Mouse (Mus musculus): ENCODE results near the gene Kcnmb1. TPM values are rescaled to one million over a fixed set of nuclear protein-coding genes. Genes with fewer than 3 reads are reported as not detected.

Kcnmb1 gene
- polyA plus RNA-seq, 1 experiment from 2014 or later = 0.34 TPM

- no peak for DNase-seq (ENCODE audit: low spot score)
Observed at GRCm38 (mm10) chr11:34000416-34000815, 37.6 kb downstream of the Kcnmb1 start.

- DNase-seq (ENCODE audit: low spot score) = peak; percentile 80
Observed at GRCm38 (mm10) chr11:34001938-34002592, 39.3 kb downstream of the Kcnmb1 start.

GRCm38 (mm10) chr11:34002593-34002965 lies 39.8 kb downstream of the Kcnmb1 start:
- DNase-seq (ENCODE audit: low spot score) = no peak

GRCm38 (mm10) chr11:34007616-34008015 lies 44.8 kb downstream of the Kcnmb1 start:
- DNase-seq (ENCODE audit: low spot score) = no peak

GRCm38 (mm10) chr11:34008214-34008613 lies 45.4 kb downstream of the Kcnmb1 start:
- peak; percentile 73 for DNase-seq (ENCODE audit: low spot score)

- peak; percentile 88 for DNase-seq (ENCODE audit: low spot score)
Observed at GRCm38 (mm10) chr11:34008702-34009101, 45.9 kb downstream of the Kcnmb1 start.

- DNase-seq (ENCODE audit: low spot score) = peak; percentile 69
Observed at GRCm38 (mm10) chr11:34009316-34010087, 46.7 kb downstream of the Kcnmb1 start.

- DNase-seq (ENCODE audit: low spot score) = peak; percentile 51
Observed at GRCm38 (mm10) chr11:34010133-34010858, 47.5 kb downstream of the Kcnmb1 start.

GRCm38 (mm10) chr11:34010859-34011172 lies 48.0 kb downstream of the Kcnmb1 start:
- peak; percentile 57 for DNase-seq (ENCODE audit: low spot score)

GRCm38 (mm10) chr11:34012007-34012652 lies 49.3 kb downstream of the Kcnmb1 start:
- DNase-seq (ENCODE audit: low spot score) = no peak

Other genes starting within 250 kb of the Kcnmb1 start
- 0.14 and 0.22 TPM in 2 replicates for gene Kcnip1, start 30.1 kb downstream of the Kcnmb1 start, polyA plus RNA-seq (2015; fragmentation: Nextera tagmentation; extraction: Ambion mirVana)
- 134 and 135 TPM in 2 replicates for gene Lcp2, start 83.9 kb downstream of the Kcnmb1 start, polyA plus RNA-seq (2015; fragmentation: Nextera tagmentation; extraction: Ambion mirVana)
- gene 4930469K13Rik, start 135.5 kb downstream of the Kcnmb1 start, polyA plus RNA-seq (2015; fragmentation: Nextera tagmentation; extraction: Ambion mirVana) = 0.35 and 1.0 TPM in 2 replicates
- 0.23 and 0.54 TPM in 2 replicates for gene Foxi1, start 245.1 kb downstream of the Kcnmb1 start, polyA plus RNA-seq (2015; fragmentation: Nextera tagmentation; extraction: Ambion mirVana)

All from thymus, postnatal 0 days (tissue).